Mouse (Mus musculus) stomach, postnatal 0 days (tissue): ENCODE results near the gene Bid.

ENCODE experiments used
- CTCF ChIP-seq: IDR thresholded peaks from 2 replicates; pipeline ENCODE4 v1.5.1; 2016; ENCODE audit warnings: antibody characterized with exemption, low read depth, mild to moderate bottlenecking, moderate library complexity
- EP300 ChIP-seq: optimal IDR thresholded peaks from 2 replicates; pipeline ENCODE3; 2016; ENCODE audit warnings: antibody characterized with exemption

DNA sequence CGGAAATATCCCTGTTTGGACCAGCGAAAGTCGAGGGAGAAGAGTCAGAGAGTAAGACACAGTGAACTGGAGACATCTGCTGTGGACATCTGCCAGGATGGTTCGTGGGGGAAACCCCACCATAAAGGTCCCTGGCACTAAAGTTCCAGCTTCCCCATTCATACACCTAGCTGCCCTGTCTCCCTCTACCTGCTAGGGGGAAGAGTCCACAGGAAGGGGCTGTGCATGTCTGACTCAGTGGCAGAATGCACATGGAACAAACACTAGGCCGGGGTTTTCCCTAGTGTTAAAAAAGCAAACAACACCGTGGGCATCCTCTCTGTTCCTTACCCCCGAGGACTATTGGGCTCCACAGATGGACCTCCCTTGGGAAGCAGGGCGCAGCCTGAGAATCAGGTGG lies 2.9 kb downstream of the Bid start:
- TF ChIP-seq CTCF: no peak
- no peak for TF ChIP-seq EP300
